Mouse (Mus musculus): Measurements from ENCODE around the gene Ceacam20.

- TF ChIP-seq CTCF (IDR thresholded peaks at IDR 0.05; ENCODE audit: control insufficient read depth, insufficient read depth, low read length) (no peak), POLR2A (IDR thresholded peaks at IDR 0.05; ENCODE audit: borderline replicate concordance, control insufficient read depth, low read depth, low read length) (no peak)
Observed at GRCm38 (mm10) chr7:19925376-19925775, 39.8 kb upstream of the Ceacam20 start.
